Mouse (Mus musculus) stomach, embryonic 16.5 days (tissue): ENCODE measurements around the gene D10Wsu102e. TPM values are rescaled to one million over a fixed set of nuclear protein-coding genes. Genes with fewer than 3 reads are reported as not detected.
"Not testable (repeated sequence)": the region's sequence is repeated elsewhere in the genome, so short reads cannot be mapped to it uniquely, and the experiment has no call there.

ENCODE experiments used
- ATAC-seq: fragments of 200-750 bp; cut with Nextera tagmentation; 2 replicates; pipeline ENCODE4 v1.8.0; 2017; ENCODE audit warnings: moderate number of reproducible peaks, moderate TSS enrichment; ENCODE audit not compliant: insufficient read depth, low FRiP score
- H3K27ac ChIP-seq: fragments of 300-500 bp; sonication (generic); 2 replicates; pipeline ENCODE4 v1.5.1; 2014; ENCODE audit warnings: low read length
- H3K27me3 ChIP-seq: fragments of 300-500 bp; sonication (generic); 2 replicates; pipeline ENCODE4 v1.6.1; 2014; ENCODE audit warnings: low read length, control low read depth, mixed read lengths; ENCODE audit not compliant: control insufficient read depth, insufficient read depth
- H3K36me3 ChIP-seq: fragments of 300-500 bp; sonication (generic); 2 replicates; pipeline ENCODE4 v1.6.1; 2014; ENCODE audit warnings: low read length; ENCODE audit not compliant: control insufficient read depth, insufficient read depth
- H3K4me1 ChIP-seq: fragments of 300-500 bp; sonication (generic); 2 replicates; pipeline ENCODE4 v1.6.1; 2014; ENCODE audit warnings: low read length, control low read depth, mixed read lengths; ENCODE audit not compliant: control insufficient read depth, insufficient read depth
- H3K4me2 ChIP-seq: fragments of 300-500 bp; sonication (generic); 2 replicates; pipeline ENCODE4 v1.6.1; 2014; ENCODE audit warnings: low read depth, low read length, mixed read lengths
- H3K4me3 ChIP-seq: fragments of 300-500 bp; sonication (generic); replicated peaks from 2 replicates; pipeline ENCODE4 v1.5.1; 2014; ENCODE audit warnings: mild to moderate bottlenecking, low read length
- H3K9ac ChIP-seq: fragments of 300-500 bp; sonication (generic); 2 replicates; pipeline ENCODE4 v1.6.1; 2014; ENCODE audit warnings: low read length
- H3K9me3 ChIP-seq: fragments of 300-500 bp; sonication (generic); replicated peaks from 2 replicates; pipeline ENCODE4 v1.6.1; 2016; ENCODE audit warnings: low read length, control low read depth; ENCODE audit not compliant: control insufficient read depth
- WGBS: fragments of 180-500 bp; shearing (Covaris S2); extraction: QIAGEN DNeasy Blood & Tissue Kit; methylation state at CpG from one replicate; pipeline ENCODE4 v1.1.7; 2014; 5-methylcytosine and 5-hydroxymethylcytosine counted together
- polyA plus RNA-seq: library from polyadenylated mRNA; unstranded; fragments of >200 nt; fragmentation: Nextera tagmentation; extraction: Ambion mirVana; gene quantifications from 2 replicates; pipeline ENCODE4 v1.2.1, GENCODE M21; 2015

D10Wsu102e gene
- polyA plus RNA-seq, 1 experiment from 2014 or later: 0.61 TPM

GRCm38 (mm10) chr10:83356416-83356815 lies 3.6 kb upstream of the D10Wsu102e start:
- H3K36me3 ChIP-seq: no peaks in the 10 kb centered on the region
- H3K4me3 ChIP-seq: no peak overlapping the region
- no peaks in the 10 kb centered on the region for H3K27me3 ChIP-seq
- no peaks in the 10 kb centered on the region for H3K9me3 ChIP-seq
- H3K4me2 ChIP-seq: no peak overlapping the region
- no peak overlapping the region for H3K27ac ChIP-seq
- ATAC-seq: no peak
- H3K9ac ChIP-seq: no peak overlapping the region
- WGBS: 76% methylated on average over 12 of the region's 12 CpGs
- no peaks in the 10 kb centered on the region; the same call in none of the 2 replicates for H3K4me1 ChIP-seq

- peak overlapping the region; percentile 10 for H3K27ac ChIP-seq
- 73% methylated on average over 4 of the region's 4 CpGs for WGBS
- no peak for ATAC-seq
- no peaks in the 10 kb centered on the region for H3K36me3 ChIP-seq
- H3K4me1 ChIP-seq: peaks cover 3% of the 10 kb centered on the region
- no peaks in the 10 kb centered on the region for H3K27me3 ChIP-seq
- H3K9ac ChIP-seq: peak overlapping the region; percentile 53; the same call in 1 of the 2 replicates
- peak overlapping the region; percentile 89 for H3K4me3 ChIP-seq
- peak overlapping the region; percentile 61 for H3K4me2 ChIP-seq
- no peaks in the 10 kb centered on the region for H3K9me3 ChIP-seq
Measured at GRCm38 (mm10) chr10:83359451-83359850, 570 bp upstream of the D10Wsu102e start.

- peak overlapping the region; percentile 82 for H3K27ac ChIP-seq
- no peak; the same call in 1 of the 2 replicates for ATAC-seq
- WGBS: under 1% methylated on average over 40 of the region's 40 CpGs
- no peaks in the 10 kb centered on the region for H3K27me3 ChIP-seq
- H3K4me3 ChIP-seq: peak overlapping the region; percentile 89
- H3K4me2 ChIP-seq: peak overlapping the region; percentile 80
- H3K4me1 ChIP-seq: peaks cover 3% of the 10 kb centered on the region
- H3K9ac ChIP-seq: peak overlapping the region; percentile 91
- H3K36me3 ChIP-seq: peaks cover 1% of the 10 kb centered on the region
- H3K9me3 ChIP-seq: no peaks in the 10 kb centered on the region
Measured at GRCm38 (mm10) chr10:83360356-83360755, 335 bp downstream of the D10Wsu102e start.

- Histone ChIP-seq H3K4me3 (no peak overlapping the region), H3K4me1 (peaks cover 3% of the 10 kb centered on the region), H3K9ac (no peak overlapping the region), H3K4me2 (peak overlapping the region; percentile 80; the same call in 1 of the 2 replicates), H3K36me3 (peaks cover 10% of the 10 kb centered on the region), H3K27me3 (no peaks in the 10 kb centered on the region), H3K27ac (no peak overlapping the region), H3K9me3 (no peaks in the 10 kb centered on the region)
- ATAC-seq: no peak
- WGBS: 53% methylated on average over 5 of the region's 5 CpGs
Measured at GRCm38 (mm10) chr10:83361643-83362382, 1.8 kb downstream of the D10Wsu102e start.

- H3K9ac ChIP-seq: no peak overlapping the region
- WGBS: 94% methylated on average over 8 of the region's 8 CpGs
- no peak overlapping the region for H3K4me2 ChIP-seq
- H3K9me3 ChIP-seq: no peaks in the 10 kb centered on the region
- peaks cover 20% of the 10 kb centered on the region for H3K36me3 ChIP-seq
- no peaks in the 10 kb centered on the region for H3K27me3 ChIP-seq
- H3K4me1 ChIP-seq: peaks cover 3% of the 10 kb centered on the region
- no peak overlapping the region for H3K4me3 ChIP-seq
- no peak overlapping the region for H3K27ac ChIP-seq
- ATAC-seq: no peak
Measured at GRCm38 (mm10) chr10:83363451-83363850, 3.4 kb downstream of the D10Wsu102e start.

GRCm38 (mm10) chr10:83368918-83369317 lies 8.9 kb downstream of the D10Wsu102e start:
- no peaks in the 10 kb centered on the region for H3K9me3 ChIP-seq
- H3K36me3 ChIP-seq: peaks cover 26% of the 10 kb centered on the region
- H3K4me3 ChIP-seq: no peak overlapping the region
- no peaks in the 10 kb centered on the region for H3K27me3 ChIP-seq
- H3K4me1 ChIP-seq: no peaks in the 10 kb centered on the region
- no peak overlapping the region for H3K4me2 ChIP-seq
- H3K27ac ChIP-seq: no peak overlapping the region
- 59% methylated on average over 5 of the region's 5 CpGs for WGBS
- H3K9ac ChIP-seq: no peak overlapping the region
- ATAC-seq: no peak

- Histone ChIP-seq H3K9ac (no peak overlapping the region), H3K4me3 (no peak overlapping the region), H3K9me3 (no peaks in the 10 kb centered on the region), H3K36me3 (peaks cover 6% of the 10 kb centered on the region; the same call in 1 of the 2 replicates), H3K4me1 (no peaks in the 10 kb centered on the region; the same call in 1 of the 2 replicates), H3K27ac (peak overlapping the region; percentile 38; the same call in 1 of the 2 replicates), H3K27me3 (no peaks in the 10 kb centered on the region), H3K4me2 (no peak overlapping the region)
- WGBS: 62% methylated on average over 3 of the region's 3 CpGs
- ATAC-seq: peak; percentile 63; the same call in 1 of the 2 replicates
Measured at GRCm38 (mm10) chr10:83374045-83374656, 14.1 kb downstream of the D10Wsu102e start.

- H3K4me3 ChIP-seq, H3K4me2 ChIP-seq, H3K27ac ChIP-seq, H3K27me3 ChIP-seq, H3K4me1 ChIP-seq, H3K9me3 ChIP-seq, ATAC-seq, H3K9ac ChIP-seq, H3K36me3 ChIP-seq: not testable (repeated sequence)
- 88% methylated on average over 5 of the region's 5 CpGs for WGBS
Measured at GRCm38 (mm10) chr10:83375458-83375857, 15.4 kb downstream of the D10Wsu102e start.
